Mouse (Mus musculus) bone marrow, adult 2 months (tissue): ENCODE results near the gene Mras. TPM values are rescaled to one million over a fixed set of nuclear protein-coding genes. Genes with fewer than 3 reads are reported as not detected.

Experiments
- H3K27ac ChIP-seq: fragments of 200-500 bp; 2 replicates; pipeline ENCODE4 v1.5.1; 2012; ENCODE audit warnings: low read depth, mild to moderate bottlenecking, control low read depth, inconsistent platforms, low read length; ENCODE audit not compliant: control insufficient read depth, poor library complexity, insufficient read depth
- H3K4me1 ChIP-seq: fragments of 200-500 bp; 2 replicates; pipeline ENCODE4 v1.6.1; 2011; ENCODE audit warnings: low read length; ENCODE audit not compliant: control insufficient read depth, insufficient read depth
- H3K4me3 ChIP-seq: fragments of 200-500 bp; replicated peaks from 2 replicates; pipeline ENCODE3; 2011; ENCODE audit warnings: mild to moderate bottlenecking, low read depth, low read length, control low read depth; ENCODE audit not compliant: control insufficient read depth
- CTCF ChIP-seq: fragments of 200-500 bp; IDR thresholded peaks from 2 replicates; pipeline ENCODE4 v1.5.1; 2011; ENCODE audit warnings: low read length, control low read depth; ENCODE audit not compliant: control insufficient read depth, insufficient read depth
- POLR2A ChIP-seq: fragments of 200-500 bp; IDR thresholded peaks from 2 replicates; pipeline ENCODE4 v1.6.1; 2011; ENCODE audit warnings: low read depth, mild to moderate bottlenecking, control low read depth, low read length, borderline replicate concordance; ENCODE audit not compliant: control insufficient read depth
- WGBS: fragments of 180-500 bp; shearing (Covaris S2); methylation state at CpG from one replicate; pipeline ENCODE4 v1.1.7; 2018; 5-methylcytosine and 5-hydroxymethylcytosine counted together
- polyA plus RNA-seq: library from polyadenylated mRNA; stranded (reverse); fragments of >200 nt; gene quantifications from 2 replicates; pipeline ENCODE4 v1.2.4, GENCODE M21; 2011; ENCODE audit warnings: low replicate concordance; ENCODE audit not compliant: missing spikeins, insufficient read depth, insufficient read length

The Mras gene
- polyA plus RNA-seq, 1 experiment = 6.6 TPM

DNA sequence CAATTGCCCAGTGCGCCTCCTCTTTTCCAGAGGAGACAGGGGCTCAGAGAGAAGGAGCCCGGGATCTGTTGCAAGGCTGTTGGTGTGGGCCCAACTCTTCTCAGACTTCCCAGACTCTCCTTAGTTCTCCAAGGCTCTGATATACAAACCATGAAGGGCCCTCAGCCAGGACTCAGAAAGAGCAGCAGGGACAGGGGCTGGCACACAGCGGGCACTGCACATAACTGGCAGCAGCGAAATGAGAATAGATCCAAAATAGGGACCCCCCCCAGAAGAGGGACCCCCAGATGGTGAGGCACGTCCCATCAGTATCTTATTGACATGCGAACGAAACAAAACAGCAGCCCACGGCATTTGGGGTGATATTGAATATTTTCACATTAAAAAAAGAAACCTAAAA is 44.0 kb downstream of the Mras start:
- Histone ChIP-seq H3K4me1 (no peaks in the 10 kb centered on the region), H3K4me3 (no peak overlapping the region), H3K27ac (no peak overlapping the region)
- TF ChIP-seq POLR2A (no peak), CTCF (no peak)
- 85% methylated on average over 8 of the region's 8 CpGs for WGBS

- 85% methylated on average over 10 of the region's 10 CpGs for WGBS
- Histone ChIP-seq H3K4me3 (no peak overlapping the region), H3K27ac (no peak overlapping the region), H3K4me1 (no peaks in the 10 kb centered on the region)
- TF ChIP-seq POLR2A (no peak), CTCF (no peak)
Observed at GRCm38 (mm10) chr9:99391557-99391956, 45.6 kb downstream of the Mras start.

- Histone ChIP-seq H3K27ac (no peak overlapping the region), H3K4me1 (no peaks in the 10 kb centered on the region), H3K4me3 (no peak overlapping the region)
- WGBS = 78% methylated on average over 2 of the region's 2 CpGs
- no peak for TF ChIP-seq POLR2A
- no peak for TF ChIP-seq CTCF
Observed at GRCm38 (mm10) chr9:99390716-99391115, 46.5 kb downstream of the Mras start.

GRCm38 (mm10) chr9:99390201-99390600 is 47.0 kb downstream of the Mras start:
- H3K27ac ChIP-seq = no peak overlapping the region
- H3K4me1 ChIP-seq = no peaks in the 10 kb centered on the region
- 68% methylated on average over 5 of the region's 5 CpGs for WGBS
- no peak overlapping the region for H3K4me3 ChIP-seq
- TF ChIP-seq POLR2A = no peak
- TF ChIP-seq CTCF = no peak

- WGBS = 60% methylated on average over 8 of the region's 8 CpGs
- TF ChIP-seq CTCF (no peak), POLR2A (no peak)
- no peaks in the 10 kb centered on the region for H3K4me1 ChIP-seq
- H3K4me3 ChIP-seq = no peak overlapping the region
- H3K27ac ChIP-seq = no peak overlapping the region
Observed at GRCm38 (mm10) chr9:99389506-99389905, 47.7 kb downstream of the Mras start.

DNA sequence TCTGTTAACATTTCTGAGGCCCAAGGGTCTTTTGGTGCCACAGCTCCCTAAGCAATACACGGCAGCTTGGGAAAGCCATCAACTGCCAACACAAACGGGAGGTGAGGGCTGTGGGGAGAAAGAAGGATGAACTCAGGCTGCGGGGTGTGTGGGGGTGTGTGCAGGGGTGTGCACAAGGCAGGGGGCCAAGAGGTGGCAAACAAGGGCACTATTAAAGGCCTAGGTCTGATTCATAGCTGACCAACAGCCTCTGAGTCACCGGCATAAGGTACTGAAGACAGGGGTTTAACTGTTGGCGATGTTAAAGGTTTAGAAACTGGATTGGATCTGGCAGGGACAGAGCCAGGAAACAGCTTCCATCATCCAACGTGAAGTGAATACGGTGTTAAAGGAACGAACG is 48.3 kb downstream of the Mras start:
- TF ChIP-seq POLR2A (no peak), CTCF (no peak)
- no peak overlapping the region for H3K27ac ChIP-seq
- H3K4me3 ChIP-seq = no peak overlapping the region
- H3K4me1 ChIP-seq = no peaks in the 10 kb centered on the region
- 85% methylated on average over 9 of the region's 9 CpGs for WGBS

DNA sequence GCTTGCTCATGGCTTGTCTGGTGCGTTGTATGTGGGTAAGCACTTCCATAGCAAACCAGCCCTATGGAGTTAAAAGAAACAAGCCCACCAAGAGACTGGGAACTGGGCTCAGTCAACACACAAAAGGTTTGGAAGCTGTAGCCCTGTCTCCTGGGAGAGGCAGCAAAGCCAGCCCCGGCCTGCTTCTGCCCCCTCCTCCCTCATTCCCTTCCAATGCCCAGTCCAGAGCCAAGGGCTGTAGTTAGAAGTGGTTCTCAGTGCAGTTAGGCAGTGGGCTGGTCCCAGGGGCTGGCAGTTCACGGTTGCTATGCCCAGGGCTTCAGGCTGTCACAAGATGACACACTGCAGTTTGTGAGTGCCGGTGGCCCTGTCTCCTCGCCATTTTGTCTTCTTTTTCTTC is 49.1 kb downstream of the Mras start:
- no peak overlapping the region for H3K27ac ChIP-seq
- 83% methylated on average over 5 of the region's 5 CpGs for WGBS
- no peak for TF ChIP-seq CTCF
- no peak for TF ChIP-seq POLR2A
- H3K4me1 ChIP-seq = no peaks in the 10 kb centered on the region
- H3K4me3 ChIP-seq = no peak overlapping the region

DNA sequence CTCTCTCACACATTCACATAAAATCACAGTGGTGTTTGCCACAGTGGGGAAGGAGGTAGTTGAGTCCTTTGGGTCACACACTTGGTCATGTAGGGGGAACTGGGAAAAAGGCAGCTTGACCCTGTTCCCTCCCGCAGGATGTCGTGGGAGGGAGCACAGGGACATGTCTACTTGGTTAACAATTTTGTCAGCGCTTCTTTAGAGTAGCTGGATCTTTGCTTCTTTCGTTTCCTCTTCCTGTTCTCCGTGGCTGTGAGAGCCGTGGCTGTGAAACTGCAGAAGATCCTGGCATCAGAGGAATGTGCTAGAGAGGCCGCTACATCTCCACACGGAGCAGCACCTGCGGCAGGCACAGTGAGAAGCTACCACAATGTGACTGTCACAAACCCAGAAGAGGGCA is 54.6 kb downstream of the Mras start:
- TF ChIP-seq CTCF = no peak
- no peak for TF ChIP-seq POLR2A
- Histone ChIP-seq H3K4me1 (no peaks in the 10 kb centered on the region), H3K27ac (no peak overlapping the region), H3K4me3 (no peak overlapping the region)
- WGBS = 43% methylated on average over 9 of the region's 9 CpGs

DNA sequence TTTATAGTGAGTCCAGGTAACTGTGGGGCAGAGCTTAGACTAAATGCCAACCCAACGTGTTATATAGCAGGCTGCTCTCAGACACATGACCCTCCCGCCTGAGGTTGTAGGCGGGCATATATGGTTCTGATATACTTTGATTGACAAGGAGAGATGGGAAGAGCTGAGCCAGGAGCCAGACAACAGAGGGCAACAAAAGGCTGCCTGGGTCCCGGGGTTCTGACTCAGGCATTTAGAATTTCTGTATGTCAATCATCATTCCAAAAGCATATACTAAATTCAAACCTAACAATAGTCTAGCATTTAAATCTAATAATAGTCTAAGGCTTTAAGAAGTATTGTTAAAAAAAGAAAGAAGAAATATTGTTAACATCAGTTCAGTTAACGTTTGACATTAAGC is 58.0 kb downstream of the Mras start:
- Histone ChIP-seq H3K4me1 (no peaks in the 10 kb centered on the region), H3K4me3 (no peak overlapping the region), H3K27ac (no peak overlapping the region)
- WGBS = 51% methylated on average over 5 of the region's 5 CpGs
- TF ChIP-seq POLR2A = no peak

- Histone ChIP-seq H3K4me3 (no peak overlapping the region), H3K27ac (no peak overlapping the region), H3K4me1 (no peaks in the 10 kb centered on the region)
- TF ChIP-seq CTCF (peak; percentile 79), POLR2A (no peak)
- WGBS = 8% methylated on average over 14 of the region's 14 CpGs
Observed at GRCm38 (mm10) chr9:99376591-99377418, 60.4 kb downstream of the Mras start.
